Mouse (Mus musculus) intestine, embryonic 16.5 days (tissue): ENCODE data around the gene Man1a. TPM values are rescaled to one million over a fixed set of nuclear protein-coding genes. Genes with fewer than 3 reads are reported as not detected.

ENCODE experiments used
- ATAC-seq: fragments of 200-750 bp; cut with Nextera tagmentation; 2 replicates; pipeline ENCODE4 v1.8.0; 2017; ENCODE audit warnings: moderate TSS enrichment, moderate library complexity
- H3K27ac ChIP-seq: fragments of 300-500 bp; sonication (generic); 2 replicates; pipeline ENCODE4 v1.5.1; 2014; ENCODE audit warnings: mild to moderate bottlenecking, low read length
- H3K27me3 ChIP-seq: fragments of 300-500 bp; sonication (generic); replicated peaks from 2 replicates; pipeline ENCODE4 v1.6.1; 2014; ENCODE audit warnings: low read length, control low read depth, mixed read lengths; ENCODE audit not compliant: control insufficient read depth, insufficient read depth
- H3K36me3 ChIP-seq: fragments of 300-500 bp; sonication (generic); 2 replicates; pipeline ENCODE4 v1.6.1; 2014; ENCODE audit warnings: low read length, control low read depth; ENCODE audit not compliant: control insufficient read depth, insufficient read depth
- H3K4me1 ChIP-seq: fragments of 300-500 bp; sonication (generic); 2 replicates; pipeline ENCODE4 v1.6.1; 2014; ENCODE audit warnings: low read length, control low read depth, mixed read lengths; ENCODE audit not compliant: control insufficient read depth, insufficient read depth
- H3K4me2 ChIP-seq: fragments of 300-500 bp; sonication (generic); 2 replicates; pipeline ENCODE4 v1.6.1; 2014; ENCODE audit warnings: low read depth, low read length, control low read depth
- H3K4me3 ChIP-seq: fragments of 300-500 bp; sonication (generic); 2 replicates; pipeline ENCODE4 v1.5.1; 2014; ENCODE audit warnings: mild to moderate bottlenecking, low read length
- H3K9ac ChIP-seq: fragments of 300-500 bp; sonication (generic); 2 replicates; pipeline ENCODE4 v1.6.1; 2014; ENCODE audit warnings: low read depth, low read length
- H3K9me3 ChIP-seq: fragments of 300-500 bp; sonication (generic); 2 replicates; pipeline ENCODE4 v1.6.1; 2016; ENCODE audit warnings: low read length, control low read depth; ENCODE audit not compliant: control insufficient read depth
- WGBS: fragments of 180-500 bp; shearing (Covaris S2); extraction: QIAGEN DNeasy Blood & Tissue Kit; methylation state at CpG from one replicate; pipeline ENCODE4 v1.1.7; 2014; 5-methylcytosine and 5-hydroxymethylcytosine counted together
- polyA plus RNA-seq: library from polyadenylated mRNA; unstranded; fragments of >200 nt; fragmentation: Nextera tagmentation; extraction: Ambion mirVana; gene quantifications from 2 replicates; pipeline ENCODE4 v1.2.1, GENCODE M21; 2015

Man1a gene
- 11.2 and 15.4 TPM in 2 replicates for polyA plus RNA-seq

GRCm38 (mm10) chr10:54076420-54076819 lies at the start of gene Man1a:
TSS of gene Man1a (minus strand) at chr10:54076609.
- no peaks in the 10 kb centered on the region for H3K27me3 ChIP-seq
- H3K27ac ChIP-seq: peak within 1 kb of the TSS; percentile 92
- WGBS: 9% methylated on average over 4 of the region's 4 CpGs
- no peak for ATAC-seq
- H3K4me2 ChIP-seq: peak within 1 kb of the TSS; percentile 88
- H3K9ac ChIP-seq: peak within 1 kb of the TSS; percentile 90
- no peaks in the 10 kb centered on the region for H3K36me3 ChIP-seq
- H3K9me3 ChIP-seq: no peaks in the 10 kb centered on the region
- peak within 1 kb of the TSS; percentile 95 for H3K4me3 ChIP-seq
- H3K4me1 ChIP-seq: peaks cover 3% of the 10 kb centered on the region; the same call in 1 of the 2 replicates

GRCm38 (mm10) chr10:54121816-54122215 lies 45.4 kb upstream of the Man1a start:
- Histone ChIP-seq H3K27ac (no peak overlapping the region), H3K4me2 (no peak overlapping the region), H3K4me3 (no peak overlapping the region), H3K4me1 (peaks cover 5% of the 10 kb centered on the region; the same call in 1 of the 2 replicates), H3K9ac (no peak overlapping the region), H3K9me3 (no peaks in the 10 kb centered on the region), H3K36me3 (no peaks in the 10 kb centered on the region), H3K27me3 (no peaks in the 10 kb centered on the region)
- WGBS: 94% methylated on average over 4 of the region's 4 CpGs
- no peak for ATAC-seq

- Histone ChIP-seq H3K27ac (no peak overlapping the region), H3K27me3 (no peaks in the 10 kb centered on the region), H3K4me1 (peaks cover 5% of the 10 kb centered on the region; the same call in 1 of the 2 replicates), H3K9me3 (no peaks in the 10 kb centered on the region), H3K9ac (no peak overlapping the region), H3K4me2 (no peak overlapping the region), H3K4me3 (no peak overlapping the region), H3K36me3 (no peaks in the 10 kb centered on the region)
- ATAC-seq: no peak
- WGBS: 46% methylated on average over 2 of the region's 2 CpGs
Observed at GRCm38 (mm10) chr10:54120375-54120774, 44.0 kb upstream of the Man1a start.

- peaks cover 5% of the 10 kb centered on the region; the same call in 1 of the 2 replicates for H3K4me1 ChIP-seq
- H3K36me3 ChIP-seq: no peaks in the 10 kb centered on the region
- H3K9me3 ChIP-seq: no peaks in the 10 kb centered on the region
- H3K4me3 ChIP-seq: no peak overlapping the region
- no peak overlapping the region for H3K27ac ChIP-seq
- H3K9ac ChIP-seq: no peak overlapping the region
- 78% methylated on average over 2 of the region's 2 CpGs for WGBS
- no peak overlapping the region for H3K4me2 ChIP-seq
- ATAC-seq: no peak
- H3K27me3 ChIP-seq: no peaks in the 10 kb centered on the region
Observed at GRCm38 (mm10) chr10:54119303-54119702, 42.9 kb upstream of the Man1a start.

GRCm38 (mm10) chr10:54118223-54118912 lies 42.0 kb upstream of the Man1a start:
- Histone ChIP-seq H3K27me3 (no peaks in the 10 kb centered on the region), H3K9ac (no peak overlapping the region), H3K36me3 (no peaks in the 10 kb centered on the region), H3K4me2 (no peak overlapping the region), H3K4me3 (no peak overlapping the region), H3K4me1 (peaks cover 5% of the 10 kb centered on the region; the same call in 1 of the 2 replicates), H3K27ac (no peak overlapping the region), H3K9me3 (no peaks in the 10 kb centered on the region)
- ATAC-seq: peak; percentile 64
- WGBS: 63% methylated on average over 4 of the region's 4 CpGs

GRCm38 (mm10) chr10:54117763-54118162 lies 41.4 kb upstream of the Man1a start:
- 43% methylated on average over 4 of the region's 4 CpGs for WGBS
- ATAC-seq: peak; percentile 90
- H3K4me1 ChIP-seq: peaks cover 5% of the 10 kb centered on the region; the same call in 1 of the 2 replicates
- H3K36me3 ChIP-seq: no peaks in the 10 kb centered on the region
- no peak overlapping the region for H3K4me2 ChIP-seq
- H3K9ac ChIP-seq: no peak overlapping the region
- H3K9me3 ChIP-seq: no peaks in the 10 kb centered on the region
- H3K27ac ChIP-seq: 0 out of 2 replicates have a peak overlapping the region, but pooled peaks have one; percentile 13
- no peaks in the 10 kb centered on the region for H3K27me3 ChIP-seq
- H3K4me3 ChIP-seq: no peak overlapping the region

GRCm38 (mm10) chr10:54103671-54104070 lies 27.3 kb upstream of the Man1a start:
- WGBS: 78% methylated on average over 4 of the region's 4 CpGs
- no peaks in the 10 kb centered on the region for H3K27me3 ChIP-seq
- no peak overlapping the region for H3K4me2 ChIP-seq
- no peak overlapping the region for H3K4me3 ChIP-seq
- no peak for ATAC-seq
- no peak overlapping the region for H3K27ac ChIP-seq
- no peak overlapping the region for H3K9ac ChIP-seq
- no peaks in the 10 kb centered on the region for H3K4me1 ChIP-seq
- no peaks in the 10 kb centered on the region for H3K36me3 ChIP-seq
- H3K9me3 ChIP-seq: no peaks in the 10 kb centered on the region

- Histone ChIP-seq H3K4me2 (no peak overlapping the region), H3K9me3 (no peaks in the 10 kb centered on the region), H3K4me1 (no peaks in the 10 kb centered on the region)
Observed at GRCm38 (mm10) chr10:54092081-54092480, 15.7 kb upstream of the Man1a start.

GRCm38 (mm10) chr10:54089923-54090322 lies 13.5 kb upstream of the Man1a start:
- no peaks in the 10 kb centered on the region for H3K4me1 ChIP-seq
- WGBS: 84% methylated on average over 6 of the region's 6 CpGs

More at GRCm38 (mm10) chr10:54092081-54092480, 15.7 kb upstream of the Man1a start:
- Histone ChIP-seq H3K27ac (no peak overlapping the region), H3K27me3 (no peaks in the 10 kb centered on the region), H3K9ac (no peak overlapping the region), H3K36me3 (no peaks in the 10 kb centered on the region), H3K4me3 (no peak overlapping the region)
- ATAC-seq: no peak

More at GRCm38 (mm10) chr10:54089923-54090322, 13.5 kb upstream of the Man1a start:
- H3K4me3 ChIP-seq: no peak overlapping the region
- no peak overlapping the region for H3K27ac ChIP-seq
- no peaks in the 10 kb centered on the region for H3K36me3 ChIP-seq
- ATAC-seq: no peak
- no peak overlapping the region for H3K9ac ChIP-seq
- no peak overlapping the region for H3K4me2 ChIP-seq
- no peaks in the 10 kb centered on the region for H3K27me3 ChIP-seq
- H3K9me3 ChIP-seq: no peaks in the 10 kb centered on the region
